Mouse (Mus musculus) adrenal gland, postnatal 36 days (tissue): Measurements from ENCODE around the gene Midn. TPM values are rescaled to one million over a fixed set of nuclear protein-coding genes. Genes with fewer than 3 reads are reported as not detected.

Experiments used
- DNase-seq, 2 experiments: peaks; one replicate each; pipeline ENCODE4 v3.0.0; 2021; ENCODE audit warnings: mixed read lengths in 1 of 2
- total RNA-seq, 2 experiments: library from RNA; stranded (reverse); gene quantifications; 2 replicates each; pipeline ENCODE4 v1.2.3; 2021

The Midn gene
- total RNA-seq, 2 experiments from 2014 or later = 104 to 188 TPM

- DNase-seq = no peak
Observed at GRCm38 (mm10) chr10:80193976-80194375, 45.9 kb downstream of the Midn start.

GRCm38 (mm10) chr10:80194441-80194840, 46.4 kb downstream of the Midn start:
- no peak for DNase-seq

DNA sequence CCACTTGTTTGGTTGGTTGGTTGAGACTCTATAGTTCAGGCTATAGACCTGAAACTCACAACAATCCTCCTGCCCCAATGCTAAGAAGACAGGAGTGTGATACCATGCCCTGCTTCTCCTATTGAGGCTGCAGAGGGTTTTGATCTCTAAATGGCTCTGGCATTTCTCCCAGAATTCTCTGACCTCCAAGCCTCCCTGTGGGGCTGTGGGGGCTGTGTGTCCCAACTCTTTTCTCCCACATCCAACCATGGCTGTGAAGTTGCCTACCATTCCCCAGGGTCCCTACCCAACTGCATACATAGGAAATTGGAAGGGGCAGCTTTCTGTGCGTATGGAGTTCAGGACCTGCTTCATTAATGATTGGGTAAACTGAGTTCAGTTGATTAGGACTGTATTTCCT, 48.1 kb downstream of the Midn start:
- DNase-seq = no peak

- DNase-seq = no peak
Observed at GRCm38 (mm10) chr10:80196778-80197581, 48.9 kb downstream of the Midn start.

DNA sequence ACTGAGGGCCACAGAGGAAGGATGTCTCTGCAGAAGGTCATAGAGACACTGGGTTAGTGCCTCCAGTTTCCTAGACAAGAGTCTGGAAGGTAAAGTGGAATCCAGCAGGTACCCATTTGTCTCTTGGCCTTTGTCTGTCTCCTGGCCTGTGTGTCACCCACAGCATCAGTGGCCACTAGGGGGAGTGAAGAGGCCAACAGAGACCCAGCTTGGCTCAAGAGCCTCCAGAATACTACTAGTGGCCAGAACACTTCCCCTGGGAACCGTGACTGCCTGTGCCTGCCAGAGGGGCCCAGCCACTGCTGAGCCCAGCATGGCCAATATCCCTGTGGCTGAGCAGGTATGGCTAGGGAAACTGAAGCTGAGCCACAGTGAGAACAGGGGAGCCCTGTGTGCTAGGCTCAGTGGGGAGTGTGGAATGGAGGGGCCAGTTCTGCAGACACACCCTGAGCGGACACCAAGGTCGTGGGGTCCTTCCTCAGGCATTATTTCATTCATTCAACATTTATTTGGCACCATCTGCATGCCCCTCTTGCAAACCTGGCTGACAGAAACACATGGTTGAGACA, 51.5 kb downstream of the Midn start:
- DNase-seq = peak; percentile 82 to 91

DNA sequence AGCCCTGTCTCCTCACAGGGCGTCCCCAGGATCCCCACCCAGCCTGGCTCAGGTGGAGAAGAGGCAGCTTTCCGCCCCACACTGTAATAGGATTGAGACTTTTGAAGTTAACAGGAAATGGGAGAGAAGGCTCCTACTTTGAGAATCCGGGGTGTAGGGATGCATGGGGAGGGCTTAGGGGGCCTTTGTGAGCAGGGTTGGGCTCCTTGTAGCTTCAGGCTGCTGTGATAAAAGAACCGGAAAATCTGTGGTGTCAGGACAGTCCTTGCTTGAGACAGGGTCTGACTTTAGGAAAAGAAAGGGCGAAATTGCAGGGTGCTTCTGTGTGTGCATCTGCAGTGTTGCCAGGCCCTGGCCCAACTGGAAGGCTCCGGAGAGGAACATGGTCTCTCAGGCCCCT, 52.4 kb downstream of the Midn start:
- no peak for DNase-seq

- DNase-seq = no peak
Observed at GRCm38 (mm10) chr10:80204055-80204454, 56.0 kb downstream of the Midn start.

GRCm38 (mm10) chr10:80207201-80207600, 59.1 kb downstream of the Midn start:
- DNase-seq = no peak

- DNase-seq = no peak
Observed at GRCm38 (mm10) chr10:80207676-80208075, 59.6 kb downstream of the Midn start.

Other genes with a start within 250 kb of the Midn start
- 10 to 100 TPM; 39.7 to 50.6 TPM for gene Med16, start 239.3 kb upstream of the Midn start, total RNA-seq
- gene Gm26602, start 237.4 kb upstream of the Midn start, total RNA-seq = not detected
- gene Kiss1r, start 231.3 kb upstream of the Midn start, total RNA-seq = 1 to 10 TPM; 1.2 to 1.3 TPM
- 100 to 1,000 TPM; 104 to 118 TPM for gene R3hdm4, start 227.1 kb upstream of the Midn start, total RNA-seq
- gene Arid3a, start 221.2 kb upstream of the Midn start, total RNA-seq = 1 to 10 TPM; 3.0 to 4.1 TPM
- gene Wdr18, start 188.1 kb upstream of the Midn start, total RNA-seq = 10 to 100 TPM; 37.8 to 48.9 TPM
- gene Grin3b, start 177.6 kb upstream of the Midn start, total RNA-seq = not detected
- gene Tmem259, start 163.9 kb upstream of the Midn start, total RNA-seq = 100 to 1,000 TPM; 144 to 146 TPM
- 10 to 100 TPM; 30.2 to 42.9 TPM for gene Cnn2, start 159.7 kb upstream of the Midn start, total RNA-seq
- gene Abca7, start 151.8 kb upstream of the Midn start, total RNA-seq = 10 to 100 TPM; 20.2 to 20.3 TPM
- 1 to 10 TPM; 4.5 to 5.4 TPM for gene Arhgap45, start 131.6 kb upstream of the Midn start, total RNA-seq
- gene Polr2e, start 108.5 kb upstream of the Midn start, total RNA-seq = 100 to 1,000 TPM in 1 of 2 experiments, 10 to 100 TPM in 1; 92.8 to 108 TPM
- gene Gpx4, start 101.1 kb upstream of the Midn start, total RNA-seq = 1,000 to 10,000 TPM; 1,198 to 1,301 TPM
- 10 to 100 TPM; 49.3 to 51.3 TPM for gene Sbno2, start 42.7 kb upstream of the Midn start, total RNA-seq
- gene Stk11, start 32.5 kb upstream of the Midn start, total RNA-seq = 100 to 1,000 TPM; 146 to 149 TPM
- gene Atp5d, start 9.6 kb upstream of the Midn start, total RNA-seq = 100 to 1,000 TPM; 561 to 735 TPM
- gene Cbarp, start 7.4 kb upstream of the Midn start, total RNA-seq = 100 to 1,000 TPM in 1 of 2 experiments, 10 to 100 TPM in 1; 57.5 to 205 TPM
- gene Cirbp, start 17.7 kb downstream of the Midn start, total RNA-seq = 100 to 1,000 TPM in 1 of 2 experiments, 10 to 100 TPM in 1; 35.0 to 104 TPM
- 10 to 100 TPM; 16.8 to 19.1 TPM for gene 1600002K03Rik, start 24.7 kb downstream of the Midn start, total RNA-seq
- gene Efna2, start 31.2 kb downstream of the Midn start, total RNA-seq = 1 to 10 TPM; 2.4 to 3.2 TPM
- gene Mum1, start 78.2 kb downstream of the Midn start, total RNA-seq = 10 to 100 TPM; 20.4 to 21.2 TPM
- 100 to 1,000 TPM; 266 to 279 TPM for gene Ndufs7, start 100.8 kb downstream of the Midn start, total RNA-seq
- gene Gamt, start 112.7 kb downstream of the Midn start, total RNA-seq = 100 to 1,000 TPM; 195 to 311 TPM
- 10 to 100 TPM; 82.1 to 90.4 TPM for gene Dazap1, start 113.2 kb downstream of the Midn start, total RNA-seq
- gene Rps15, start 144.2 kb downstream of the Midn start, total RNA-seq = 1,000 to 10,000 TPM; 1,173 to 1,236 TPM
- gene Apc2, start 147.7 kb downstream of the Midn start, total RNA-seq = 1 to 10 TPM in 1 of 2 experiments, under 1 TPM in 1; 0.70 to 1.5 TPM
- 10 to 100 TPM; 24.6 to 32.0 TPM for gene 2310011J03Rik, start 172.3 kb downstream of the Midn start, total RNA-seq
- gene Pcsk4, start 181.2 kb downstream of the Midn start, total RNA-seq = 1 to 10 TPM; 2.2 to 3.3 TPM
- gene Reep6, start 181.7 kb downstream of the Midn start, total RNA-seq = 10 to 100 TPM; 11.0 to 13.7 TPM
- 1 to 10 TPM; 7.3 to 7.7 TPM for gene Adamtsl5, start 200.1 kb downstream of the Midn start, total RNA-seq
- gene Plk5, start 208.2 kb downstream of the Midn start, total RNA-seq = under 1 TPM in 1 of 2 experiments, not detected in 1; 0.26 TPM
- 10 to 100 TPM; 22.4 to 29.9 TPM for gene Mex3d, start 239.4 kb downstream of the Midn start, total RNA-seq